ENCODE assay signal across 21 mouse cellular contexts in the genomic region with DNA sequence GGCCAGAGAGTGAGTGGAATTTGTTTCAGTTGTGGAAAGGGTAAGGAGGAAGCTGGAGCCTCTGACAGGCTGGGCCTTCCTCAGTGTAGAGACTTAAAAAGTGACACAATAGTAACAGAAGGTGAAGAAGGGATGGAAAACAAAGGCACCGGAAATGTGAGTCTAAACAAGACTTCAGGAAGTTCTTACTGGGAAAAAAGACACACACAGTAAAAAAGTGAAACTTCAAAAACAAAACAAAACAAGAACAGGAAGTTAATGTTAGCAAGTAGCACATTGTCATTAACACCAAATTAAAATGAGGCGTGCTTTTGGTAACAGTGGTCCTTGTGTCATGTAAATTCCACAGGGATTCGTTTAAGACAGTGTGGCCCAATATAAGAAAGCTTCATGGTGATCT.
A peak's percentile ranks its signal among the peaks of the same experiment; 100 is the strongest.
DNase-seq lines count a peak whose midpoint lies in the region; ATAC-seq and TF ChIP-seq lines count a peak whose summit lies in the region.
"Had no signal": no experiment of that assay in that cellular context is flagged by ENCODE, and none has a peak within 500 bp of the region (broad histone marks: within the 10 kb centered on the region; RNA-seq: fewer than 3 reads in every experiment).

No protein-coding gene starts in this region.

- 52% methylated on average over 3 of the region's 3 CpGs for WGBS in intestine, embryonic 14.5 days
- 61% methylated on average over 3 of the region's 3 CpGs for WGBS in intestine, postnatal 0 days
- WGBS in lung, embryonic 16.5 days: 32% methylated on average over 3 of the region's 3 CpGs

- no peaks in the 10 kb centered on the region for H3K79me2 ChIP-seq in MEL (ENCODE audit: control insufficient read depth, insufficient read depth, low read length, poor library complexity)

- no peak for TF ChIP-seq EP300 in MEL (IDR thresholded peaks at IDR 0.05; ENCODE audit: low read depth in 1 of 2, low read length in 2 of 2)

- H3K9ac ChIP-seq in intestine, embryonic 14.5 days (ENCODE audit: low read length): no peak overlapping the region
- no peak overlapping the region for H3K9ac ChIP-seq in intestine, postnatal 0 days (ENCODE audit: low read depth, low read length)
- H3K9ac ChIP-seq in lung, embryonic 16.5 days (ENCODE audit: low read length): no peak overlapping the region
- H3K9ac ChIP-seq in MEL (ENCODE audit: control insufficient read depth, low read depth, low read length, poor library complexity, severe bottlenecking): no peak overlapping the region
- H3K9ac ChIP-seq: forebrain, embryonic 13.5 days; liver, embryonic 15.5 days; midbrain, embryonic 13.5 days; neural tube, embryonic 12.5 days had no signal

- H3K9me3 ChIP-seq in intestine, embryonic 14.5 days (ENCODE audit: control insufficient read depth, low read length): no peaks in the 10 kb centered on the region
- no peaks in the 10 kb centered on the region for H3K9me3 ChIP-seq in intestine, postnatal 0 days (ENCODE audit: control insufficient read depth)
- no peaks in the 10 kb centered on the region for H3K9me3 ChIP-seq in lung, embryonic 16.5 days (ENCODE audit: control insufficient read depth, low read length)
- no peaks in the 10 kb centered on the region for H3K9me3 ChIP-seq in MEL (replicated peaks; ENCODE audit: insufficient read depth, low read length)
- H3K9me3 ChIP-seq: forebrain, embryonic 13.5 days; G1E; liver, embryonic 15.5 days; midbrain, embryonic 13.5 days; neural tube, embryonic 12.5 days had no signal

- H3K4me3 ChIP-seq in intestine, embryonic 14.5 days (ENCODE audit: low read depth, low read length): no peak overlapping the region
- no peak overlapping the region for H3K4me3 ChIP-seq in intestine, postnatal 0 days (ENCODE audit: low read depth, low read length)
- no peak overlapping the region for H3K4me3 ChIP-seq in lung, embryonic 16.5 days (ENCODE audit: low read length)
- no peak overlapping the region for H3K4me3 ChIP-seq in MEL (ENCODE audit: control insufficient read depth in 1 of 2, insufficient read depth in 1 of 2, low read depth in 2 of 2, low read length in 2 of 2)
- H3K4me3 ChIP-seq: erythroblast, embryonic 14.5 days; forebrain, embryonic 13.5 days; liver, embryonic 15.5 days; midbrain, embryonic 13.5 days; neural tube, embryonic 12.5 days had no signal

- no peak for TF ChIP-seq CTCF in intestine, postnatal 0 days (IDR thresholded peaks at IDR 0.05; ENCODE audit: low read depth)
- no peak for TF ChIP-seq CTCF in MEL (IDR thresholded peaks at IDR 0.05 in 2 of 3, conservative IDR thresholded peaks at IDR 0.05 in 1 of 3; ENCODE audit: control insufficient read depth in 1 of 3, insufficient read depth in 1 of 3, low read depth in 2 of 3, low read length in 3 of 3, poor library complexity in 1 of 3, severe bottlenecking in 1 of 3)

- no peak for DNase-seq in intestine, embryonic 14.5 days (ENCODE audit: low spot score)
- no peak for DNase-seq in lung, postnatal 14 days
- DNase-seq in MEL (ENCODE audit: low read depth, low spot score): peak; percentile 3
- no peak for DNase-seq in embryo, embryonic 10.5 days (ENCODE audit: low spot score)
- DNase-seq in layer of hippocampus, adult 9-10 months (ENCODE audit: low spot score): no peak
- DNase-seq: cerebellum, adult 8-10 months; gastrocnemius, postnatal 14 days; heart, postnatal 36 days; kidney, adult 8-10 months; spleen, adult 18-20 months; thymus, adult 2 months had no signal

- no peak overlapping the region for H3K4me2 ChIP-seq in intestine, embryonic 14.5 days (ENCODE audit: low read length)
- H3K4me2 ChIP-seq in intestine, postnatal 0 days (replicated peaks; ENCODE audit: low read depth): no peak overlapping the region
- no peak overlapping the region for H3K4me2 ChIP-seq in lung, embryonic 16.5 days (ENCODE audit: low read depth, low read length)
- H3K4me2 ChIP-seq: forebrain, embryonic 13.5 days; liver, embryonic 15.5 days; midbrain, embryonic 13.5 days; neural tube, embryonic 12.5 days had no signal

- no peak for ATAC-seq in intestine, embryonic 14.5 days (replicated peaks; ENCODE audit: low FRiP score, low TSS enrichment, low read depth)
- no peak for ATAC-seq in intestine, postnatal 0 days
- ATAC-seq in lung, embryonic 16.5 days (ENCODE audit: low read depth): no peak
- ATAC-seq in megakaryocyte progenitor cell, adult 5-6 weeks (replicated peaks; ENCODE audit: poor library complexity): peak; percentile 27
- ATAC-seq: forebrain, embryonic 13.5 days; hindbrain, embryonic 16.5 days; midbrain, embryonic 13.5 days had no signal

- H3K36me3 ChIP-seq in intestine, embryonic 14.5 days (ENCODE audit: control insufficient read depth, insufficient read depth, low read length): no peaks in the 10 kb centered on the region
- H3K36me3 ChIP-seq in intestine, postnatal 0 days (ENCODE audit: control insufficient read depth, insufficient read depth): no peaks in the 10 kb centered on the region
- no peaks in the 10 kb centered on the region for H3K36me3 ChIP-seq in lung, embryonic 16.5 days (ENCODE audit: control insufficient read depth, insufficient read depth, low read length)
- peaks cover 0 to under 1% of the 10 kb centered on the region in 2 experiments; a peak in 2 of 4 replicates for H3K36me3 ChIP-seq in MEL (ENCODE audit: control insufficient read depth in 1 of 2, insufficient read depth in 2 of 2, low read length in 2 of 2)
- H3K36me3 ChIP-seq: G1E; liver, embryonic 15.5 days; midbrain, embryonic 13.5 days; neural tube, embryonic 12.5 days had no signal

- TF ChIP-seq POLR2A in MEL (IDR thresholded peaks at IDR 0.05; ENCODE audit: control insufficient read depth in 1 of 2, insufficient read depth in 1 of 2, low read depth in 1 of 2, low read length in 2 of 2, poor library complexity in 1 of 2): no peak

- H3K4me1 ChIP-seq in intestine, embryonic 14.5 days (replicated peaks; ENCODE audit: control insufficient read depth, insufficient read depth, low read length): 0 out of 2 replicates have a peak, but pooled peaks cover 11% of the 10 kb centered on the region
- no peaks in the 10 kb centered on the region for H3K4me1 ChIP-seq in intestine, postnatal 0 days (replicated peaks; ENCODE audit: control insufficient read depth, insufficient read depth, low read length)
- H3K4me1 ChIP-seq in lung, embryonic 16.5 days (replicated peaks; ENCODE audit: control insufficient read depth, insufficient read depth, low read length): peaks cover 9% of the 10 kb centered on the region; the same call in 1 of the 2 replicates
- no peaks in the 10 kb centered on the region for H3K4me1 ChIP-seq in MEL (ENCODE audit: control insufficient read depth in 1 of 2, insufficient read depth in 2 of 2, low read length in 2 of 2)
- H3K4me1 ChIP-seq: liver, embryonic 15.5 days; neural tube, embryonic 12.5 days had no signal

- H3K27ac ChIP-seq in intestine, embryonic 14.5 days (ENCODE audit: low read depth): 0 out of 2 replicates have a peak overlapping the region, but pooled peaks have one; percentile 51
- no peak overlapping the region for H3K27ac ChIP-seq in intestine, postnatal 0 days (ENCODE audit: low read depth, low read length)
- H3K27ac ChIP-seq in lung, embryonic 16.5 days (ENCODE audit: low read length): peak overlapping the region; percentile 31
- no peak overlapping the region for H3K27ac ChIP-seq in MEL (ENCODE audit: control insufficient read depth, low read depth, low read length)
- H3K27ac ChIP-seq: forebrain, embryonic 13.5 days; liver, embryonic 15.5 days; midbrain, embryonic 13.5 days; neural tube, embryonic 12.5 days had no signal

- no peak for TF ChIP-seq RAD21 in MEL (IDR thresholded peaks at IDR 0.05; ENCODE audit: low read depth, low read length)

- H3K27me3 ChIP-seq in intestine, embryonic 14.5 days (replicated peaks; ENCODE audit: control insufficient read depth, insufficient read depth, low read length): no peaks in the 10 kb centered on the region
- H3K27me3 ChIP-seq in intestine, postnatal 0 days (replicated peaks; ENCODE audit: control insufficient read depth, insufficient read depth, low read length): no peaks in the 10 kb centered on the region
- H3K27me3 ChIP-seq in lung, embryonic 16.5 days (ENCODE audit: control insufficient read depth, insufficient read depth, low read depth, low read length): no peaks in the 10 kb centered on the region
- peaks cover 0 to 2% of the 10 kb centered on the region in 2 experiments; a peak in 2 of 4 replicates for H3K27me3 ChIP-seq in MEL (ENCODE audit: control insufficient read depth in 1 of 2, insufficient read depth in 2 of 2, low read length in 2 of 2)
- H3K27me3 ChIP-seq: forebrain, embryonic 13.5 days; liver, embryonic 15.5 days; midbrain, embryonic 13.5 days; neural tube, embryonic 12.5 days had no signal

TF ChIP-seq in MEL, 35 proteins besides CTCF, POLR2A, EP300 and RAD21:
- TF ChIP-seq RCOR1 (IDR thresholded peaks at IDR 0.05; ENCODE audit: low read depth, low read length): no peak
- TF ChIP-seq KAT2A (conservative IDR thresholded peaks at IDR 0.05; ENCODE audit: low read depth, low read length): no peak
- TF ChIP-seq ELF1 (IDR thresholded peaks at IDR 0.05; ENCODE audit: low read depth, low read length): no peak

Comparison
In these comparisons a context has a peak if more than half of its experiments do, and no peak if none do; other contexts are left out.
1. H3K27ac ChIP-seq: peak in intestine, embryonic 14.5 days (single experiment) and lung, embryonic 16.5 days (single experiment); none in intestine, postnatal 0 days (single experiment) and MEL (single experiment).